Mouse (Mus musculus) embryonic facial prominence, embryonic 15.5 days (tissue): ENCODE data around the gene Nhsl2. TPM values are rescaled to one million over a fixed set of nuclear protein-coding genes. Genes with fewer than 3 reads are reported as not detected.

Experiments used
- ATAC-seq: fragments of 200-750 bp; cut with Nextera tagmentation; 2 replicates; pipeline ENCODE4 v1.8.0; 2017; ENCODE audit warnings: low read depth, moderate TSS enrichment; ENCODE audit not compliant: insufficient number of reproducible peaks, low FRiP score, low TSS enrichment
- H3K27ac ChIP-seq: fragments of 300-500 bp; sonication (generic); replicated peaks from 2 replicates; pipeline ENCODE4 v1.5.1; 2015; ENCODE audit warnings: mild to moderate bottlenecking, inconsistent platforms
- H3K27me3 ChIP-seq: fragments of 300-500 bp; sonication (generic); 2 replicates; pipeline ENCODE4 v1.6.1; 2015; ENCODE audit warnings: inconsistent platforms
- H3K36me3 ChIP-seq: fragments of 300-500 bp; sonication (generic); 2 replicates; pipeline ENCODE4 v1.6.1; 2015; ENCODE audit warnings: mild to moderate bottlenecking, inconsistent platforms
- H3K4me1 ChIP-seq: fragments of 300-500 bp; sonication (generic); 2 replicates; pipeline ENCODE4 v1.6.1; 2015; ENCODE audit warnings: inconsistent platforms
- H3K4me2 ChIP-seq: fragments of 300-500 bp; sonication (generic); replicated peaks from 2 replicates; pipeline ENCODE4 v1.6.1; 2015; ENCODE audit warnings: mild to moderate bottlenecking, inconsistent platforms
- H3K4me3 ChIP-seq: fragments of 300-500 bp; sonication (generic); replicated peaks from 2 replicates; pipeline ENCODE4 v1.5.1; 2015; ENCODE audit warnings: mild to moderate bottlenecking, inconsistent platforms
- H3K9ac ChIP-seq: fragments of 300-500 bp; sonication (generic); 2 replicates; pipeline ENCODE4 v1.6.1; 2015; ENCODE audit warnings: inconsistent platforms
- H3K9me3 ChIP-seq: fragments of 300-500 bp; sonication (generic); replicated peaks from 2 replicates; pipeline ENCODE4 v1.6.1; 2016; ENCODE audit warnings: inconsistent platforms
- WGBS: fragments of 180-500 bp; shearing (Covaris S2); methylation state at CpG from one replicate; pipeline ENCODE4 v1.1.7; 2015; 5-methylcytosine and 5-hydroxymethylcytosine counted together
- polyA plus RNA-seq: library from polyadenylated mRNA; unstranded; fragments of >200 nt; fragmentation: Nextera tagmentation; extraction: Ambion mirVana; gene quantifications from 2 replicates; pipeline ENCODE4 v1.2.1, GENCODE M21; 2015

Gene Nhsl2
- polyA plus RNA-seq, 1 experiment from 2014 or later: 7.0 TPM

- Histone ChIP-seq H3K4me2 (no peak overlapping the region), H3K9me3 (no peaks in the 10 kb centered on the region), H3K27me3 (peaks cover 19% of the 10 kb centered on the region), H3K9ac (no peak overlapping the region), H3K27ac (no peak overlapping the region), H3K36me3 (no peaks in the 10 kb centered on the region), H3K4me1 (no peaks in the 10 kb centered on the region), H3K4me3 (no peak overlapping the region)
- no peak for ATAC-seq
- 64% methylated on average over 4 of the region's 4 CpGs for WGBS
These were observed 53.4 kb downstream of the Nhsl2 start for GRCm38 (mm10) chrX:101902597-101902996.

GRCm38 (mm10) chrX:101907301-101907700 is 58.1 kb downstream of the Nhsl2 start:
- H3K27ac ChIP-seq: no peak overlapping the region
- no peak overlapping the region for H3K9ac ChIP-seq
- ATAC-seq: no peak
- 70% methylated on average over 5 of the region's 5 CpGs for WGBS
- peaks cover 7% of the 10 kb centered on the region; the same call in 1 of the 2 replicates for H3K27me3 ChIP-seq
- H3K9me3 ChIP-seq: no peaks in the 10 kb centered on the region
- H3K4me1 ChIP-seq: no peaks in the 10 kb centered on the region
- H3K4me3 ChIP-seq: no peak overlapping the region
- no peak overlapping the region for H3K4me2 ChIP-seq
- H3K36me3 ChIP-seq: no peaks in the 10 kb centered on the region

- no peak overlapping the region for H3K4me2 ChIP-seq
- peaks cover 17% of the 10 kb centered on the region for H3K27me3 ChIP-seq
- 68% methylated on average over 2 of the region's 2 CpGs for WGBS
- H3K4me3 ChIP-seq: no peak overlapping the region
- no peak overlapping the region for H3K27ac ChIP-seq
- no peaks in the 10 kb centered on the region for H3K9me3 ChIP-seq
- H3K36me3 ChIP-seq: no peaks in the 10 kb centered on the region
- ATAC-seq: no peak
- H3K4me1 ChIP-seq: no peaks in the 10 kb centered on the region
- no peak overlapping the region for H3K9ac ChIP-seq
These were observed 79.9 kb downstream of the Nhsl2 start for GRCm38 (mm10) chrX:101929131-101929530.

DNA sequence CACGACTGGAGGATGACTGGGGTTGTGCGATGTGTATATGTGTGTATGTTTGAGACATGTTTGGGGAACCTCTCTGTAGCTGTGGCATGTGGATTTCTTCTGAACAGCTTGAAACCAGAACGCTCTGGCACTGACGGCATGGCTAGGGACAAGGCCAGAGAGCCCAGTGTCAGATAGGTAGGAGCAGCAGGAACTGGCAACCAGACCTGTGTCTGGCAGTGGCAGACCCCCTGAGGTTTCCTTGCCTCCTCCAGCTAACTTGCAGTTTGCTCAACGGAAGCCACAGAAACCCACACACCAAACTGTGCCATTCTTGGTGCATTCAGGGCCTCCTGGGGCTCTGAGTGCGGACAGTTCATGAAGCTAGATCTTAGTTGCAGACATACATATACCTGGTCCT is 81.1 kb downstream of the Nhsl2 start:
- 82% methylated on average over 6 of the region's 6 CpGs for WGBS
- no peak for ATAC-seq
- Histone ChIP-seq H3K9me3 (no peaks in the 10 kb centered on the region), H3K9ac (no peak overlapping the region), H3K27ac (no peak overlapping the region), H3K4me3 (no peak overlapping the region), H3K4me1 (no peaks in the 10 kb centered on the region), H3K27me3 (peaks cover 17% of the 10 kb centered on the region), H3K4me2 (no peak overlapping the region), H3K36me3 (no peaks in the 10 kb centered on the region)

- 58% methylated on average over 5 of the region's 5 CpGs for WGBS
- Histone ChIP-seq H3K4me2 (no peak overlapping the region), H3K4me3 (no peak overlapping the region), H3K9ac (no peak overlapping the region), H3K9me3 (no peaks in the 10 kb centered on the region), H3K27me3 (peaks cover 17% of the 10 kb centered on the region), H3K36me3 (no peaks in the 10 kb centered on the region), H3K4me1 (no peaks in the 10 kb centered on the region), H3K27ac (no peak overlapping the region)
- ATAC-seq: no peak
These were observed 81.8 kb downstream of the Nhsl2 start for GRCm38 (mm10) chrX:101931016-101931415.

GRCm38 (mm10) chrX:101932244-101932643 is 83.1 kb downstream of the Nhsl2 start:
- WGBS: 77% methylated on average over 7 of the region's 7 CpGs
- no peaks in the 10 kb centered on the region for H3K4me1 ChIP-seq
- no peak for ATAC-seq
- no peaks in the 10 kb centered on the region for H3K36me3 ChIP-seq
- H3K9ac ChIP-seq: no peak overlapping the region
- H3K27ac ChIP-seq: no peak overlapping the region
- H3K9me3 ChIP-seq: no peaks in the 10 kb centered on the region
- H3K4me2 ChIP-seq: no peak overlapping the region
- H3K4me3 ChIP-seq: no peak overlapping the region
- H3K27me3 ChIP-seq: peaks cover 17% of the 10 kb centered on the region

GRCm38 (mm10) chrX:101933346-101933745 is 84.2 kb downstream of the Nhsl2 start:
- no peak overlapping the region for H3K9ac ChIP-seq
- no peaks in the 10 kb centered on the region for H3K4me1 ChIP-seq
- H3K4me3 ChIP-seq: no peak overlapping the region
- no peak overlapping the region for H3K4me2 ChIP-seq
- H3K27ac ChIP-seq: no peak overlapping the region
- no peaks in the 10 kb centered on the region for H3K9me3 ChIP-seq
- ATAC-seq: no peak
- no peaks in the 10 kb centered on the region for H3K36me3 ChIP-seq
- 81% methylated on average over 5 of the region's 5 CpGs for WGBS
- H3K27me3 ChIP-seq: peaks cover 23% of the 10 kb centered on the region

DNA sequence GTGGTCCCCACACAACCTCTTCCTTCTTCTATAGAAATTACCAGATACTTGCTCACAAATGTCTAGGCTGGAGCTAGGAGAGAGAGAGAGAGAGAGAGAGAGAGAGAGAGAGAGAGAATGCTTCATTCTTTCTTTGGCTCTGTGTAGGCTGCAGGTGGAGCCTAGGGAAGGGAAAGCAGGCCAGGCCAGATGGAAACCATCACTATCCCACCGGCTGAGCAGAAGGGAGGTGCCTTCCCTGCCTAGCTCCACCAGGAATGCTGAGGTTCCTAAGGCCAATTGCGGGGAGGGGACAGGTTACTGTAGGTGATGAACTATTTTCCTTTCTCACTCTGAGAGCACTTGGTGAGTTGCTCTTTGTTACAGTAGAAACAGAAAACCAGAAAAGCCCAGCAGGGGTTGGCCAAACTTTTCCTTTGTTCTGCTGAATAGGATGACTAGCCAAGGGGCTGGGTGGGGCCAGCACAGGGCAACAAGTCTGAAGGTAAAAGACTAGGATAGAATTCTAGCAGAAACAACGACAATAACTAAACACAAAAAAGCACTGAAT is 86.2 kb downstream of the Nhsl2 start:
- Histone ChIP-seq H3K4me1 (no peaks in the 10 kb centered on the region), H3K36me3 (no peaks in the 10 kb centered on the region), H3K4me3 (no peak overlapping the region), H3K27me3 (peaks cover 13% of the 10 kb centered on the region; the same call in 1 of the 2 replicates), H3K9me3 (no peaks in the 10 kb centered on the region), H3K9ac (no peak overlapping the region), H3K4me2 (no peak overlapping the region), H3K27ac (no peak overlapping the region)
- 35% methylated on average over 3 of the region's 3 CpGs for WGBS
- no peak for ATAC-seq

DNA sequence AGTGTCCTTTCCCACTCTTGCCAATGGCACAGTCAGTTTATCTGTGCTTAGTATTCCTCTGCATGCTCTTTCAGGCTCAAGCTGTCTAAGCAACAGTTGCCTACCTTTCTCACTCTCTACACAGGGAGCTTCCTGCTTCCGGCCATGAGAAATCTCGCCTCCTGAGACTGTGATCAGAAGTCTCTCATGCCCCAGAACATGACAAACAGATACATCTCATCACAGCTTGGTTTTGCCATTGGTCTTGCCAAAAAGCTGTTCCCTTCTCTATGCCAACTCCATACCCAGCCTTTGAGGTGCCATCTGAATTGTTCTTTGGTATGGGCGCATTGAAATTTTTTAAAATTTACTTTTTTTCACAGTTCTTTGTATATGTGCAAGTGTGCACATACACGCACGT is 90.3 kb downstream of the Nhsl2 start:
- Histone ChIP-seq H3K36me3 (no peaks in the 10 kb centered on the region), H3K4me1 (peaks cover 14% of the 10 kb centered on the region), H3K4me3 (no peak overlapping the region), H3K4me2 (no peak overlapping the region), H3K9ac (no peak overlapping the region), H3K27ac (no peak overlapping the region), H3K27me3 (peaks cover 13% of the 10 kb centered on the region), H3K9me3 (no peaks in the 10 kb centered on the region)
- WGBS: 89% methylated on average over 5 of the region's 5 CpGs
- no peak for ATAC-seq

- Histone ChIP-seq H3K9me3 (no peaks in the 10 kb centered on the region), H3K27ac (no peak overlapping the region), H3K36me3 (no peaks in the 10 kb centered on the region), H3K4me3 (no peak overlapping the region), H3K4me1 (peaks cover 14% of the 10 kb centered on the region), H3K27me3 (peaks cover 19% of the 10 kb centered on the region), H3K4me2 (no peak overlapping the region), H3K9ac (no peak overlapping the region)
- 15% methylated on average over 6 of the region's 6 CpGs for WGBS
- peak; percentile 88 for ATAC-seq
These were observed 93.3 kb downstream of the Nhsl2 start for GRCm38 (mm10) chrX:101942461-101942896.

DNA sequence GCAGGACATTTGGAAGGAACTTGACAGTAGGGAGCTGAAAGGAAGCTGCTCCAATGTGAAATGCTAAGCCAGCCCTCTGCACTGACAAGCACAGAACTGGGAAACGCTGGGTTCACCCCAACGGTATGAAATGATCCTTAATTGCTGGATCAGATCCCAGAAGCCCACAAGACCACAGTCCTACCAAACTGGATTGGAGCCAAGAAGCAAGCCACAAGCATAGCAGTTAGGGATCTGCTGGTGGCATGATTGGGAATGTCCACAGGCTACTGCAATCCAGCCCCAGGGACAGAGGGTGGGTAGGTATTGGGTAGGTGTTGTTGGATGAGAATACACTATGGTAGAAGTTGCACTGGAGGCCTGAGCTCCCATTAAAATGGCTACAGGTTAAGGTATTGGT is 94.6 kb downstream of the Nhsl2 start:
- H3K27me3 ChIP-seq: peaks cover 13% of the 10 kb centered on the region
- H3K9me3 ChIP-seq: no peaks in the 10 kb centered on the region
- no peak overlapping the region for H3K4me2 ChIP-seq
- no peaks in the 10 kb centered on the region for H3K36me3 ChIP-seq
- ATAC-seq: no peak
- peaks cover 14% of the 10 kb centered on the region for H3K4me1 ChIP-seq
- WGBS: 35% methylated on average over 2 of the region's 2 CpGs
- H3K4me3 ChIP-seq: no peak overlapping the region
- H3K27ac ChIP-seq: no peak overlapping the region; the same call in 1 of the 2 replicates
- H3K9ac ChIP-seq: no peak overlapping the region

DNA sequence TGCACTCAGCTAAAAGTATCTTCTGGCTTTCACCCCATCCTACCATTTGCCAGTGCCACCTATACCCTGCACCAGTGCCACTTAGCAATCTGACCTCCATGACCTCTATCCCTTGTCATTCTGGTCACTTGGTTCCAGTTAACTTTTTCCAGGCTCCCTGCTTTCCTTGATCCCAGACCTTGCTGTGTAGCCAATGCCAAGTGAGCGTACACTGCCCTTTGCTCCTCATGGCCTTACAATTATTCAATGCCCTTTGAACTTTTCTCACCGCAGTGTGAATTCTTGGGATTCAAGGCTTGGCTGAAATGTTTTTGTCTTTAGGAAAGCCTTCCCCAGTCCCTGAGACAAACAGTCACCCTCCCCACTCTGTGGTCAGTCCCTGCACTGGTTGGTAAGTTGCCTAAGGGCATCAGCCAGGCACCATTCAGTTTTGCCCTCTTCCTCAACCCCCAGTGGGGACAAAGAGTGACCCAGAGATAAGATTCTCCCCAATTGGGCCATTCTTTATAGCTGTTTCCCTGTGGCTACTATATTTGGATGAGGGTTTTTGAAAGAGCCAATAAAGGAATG is 95.7 kb downstream of the Nhsl2 start:
- Histone ChIP-seq H3K4me2 (no peak overlapping the region), H3K4me1 (peaks cover 14% of the 10 kb centered on the region), H3K27me3 (peaks cover 13% of the 10 kb centered on the region), H3K9me3 (no peaks in the 10 kb centered on the region), H3K36me3 (no peaks in the 10 kb centered on the region), H3K4me3 (no peak overlapping the region), H3K27ac (no peak overlapping the region), H3K9ac (no peak overlapping the region)
- no peak for ATAC-seq
- WGBS: 87% methylated on average over 2 of the region's 2 CpGs
